Mouse (Mus musculus): ENCODE data around the gene Zcchc14.
"Not testable (repeated sequence)": the region's sequence is repeated elsewhere in the genome, so short reads cannot be mapped to it uniquely, and the experiment has no call there.

Zcchc14 gene

DNA sequence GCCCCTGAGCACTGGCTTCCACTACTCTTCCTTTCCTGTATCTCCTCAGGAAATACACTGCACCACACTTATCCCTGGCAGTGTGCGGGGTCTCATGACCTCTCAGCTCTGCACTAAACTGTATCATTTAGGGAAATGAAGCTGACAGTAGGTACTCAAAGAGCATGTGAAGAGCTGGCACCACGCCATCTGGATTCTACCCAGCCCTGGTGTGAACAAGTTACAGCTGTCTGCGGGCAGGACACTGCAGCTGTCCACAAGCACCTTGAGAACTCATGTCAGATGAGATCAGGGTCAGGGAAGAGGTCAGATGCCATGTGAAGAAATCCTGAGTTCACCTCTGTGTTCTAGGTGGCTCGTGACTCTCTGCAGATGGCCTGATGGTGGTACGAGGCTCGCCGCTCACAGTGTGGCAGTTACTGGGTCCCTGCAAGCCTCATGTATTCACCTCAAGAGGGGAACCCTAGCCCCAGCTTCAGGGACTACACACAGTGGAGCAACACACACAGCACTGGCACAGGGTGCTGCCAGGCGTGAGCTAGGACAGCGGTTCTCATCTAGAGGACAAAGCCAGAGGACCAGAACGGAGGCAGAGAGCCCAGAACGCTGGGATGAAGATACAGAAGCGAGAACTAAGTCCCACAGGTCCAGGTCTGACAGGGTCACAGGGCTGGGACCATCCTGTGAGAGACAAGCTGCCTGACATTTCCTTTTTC is 31.7 kb downstream of the Zcchc14 start:
- DNase-seq: peak; percentile 78 to 83

DNA sequence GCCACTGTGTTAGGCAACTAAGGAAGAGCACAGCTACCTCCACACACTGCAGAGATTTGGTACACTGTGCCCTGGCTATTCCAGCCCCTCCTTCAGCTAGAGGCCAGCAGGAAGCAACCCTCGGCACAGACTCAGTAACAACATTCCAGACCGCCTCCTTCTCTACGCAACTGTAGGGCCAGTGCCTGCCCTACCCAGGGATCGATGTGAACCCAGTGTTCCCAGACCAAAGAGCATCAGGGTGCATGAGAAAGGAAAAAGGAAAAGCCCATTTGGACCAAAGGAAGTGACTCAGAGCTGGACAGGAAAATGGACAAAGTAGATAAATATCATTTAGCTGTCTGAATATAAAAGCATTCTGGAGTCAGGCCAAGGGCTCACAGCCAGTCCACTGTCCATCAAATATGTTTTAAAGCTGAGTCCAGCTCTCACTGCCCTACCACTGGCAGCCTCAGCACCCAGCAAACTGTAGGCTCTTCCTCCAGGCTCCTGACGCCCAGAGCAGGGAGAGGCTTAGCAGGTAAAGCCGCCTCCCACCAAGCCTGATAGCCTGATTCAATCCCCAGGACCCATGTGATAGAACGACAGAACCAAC is 33.2 kb downstream of the Zcchc14 start:
- DNase-seq: peak; percentile 85 to 87

GRCm38 (mm10) chr8:121613419-121613818 is 39.3 kb downstream of the Zcchc14 start:
- DNase-seq: no peak

DNA sequence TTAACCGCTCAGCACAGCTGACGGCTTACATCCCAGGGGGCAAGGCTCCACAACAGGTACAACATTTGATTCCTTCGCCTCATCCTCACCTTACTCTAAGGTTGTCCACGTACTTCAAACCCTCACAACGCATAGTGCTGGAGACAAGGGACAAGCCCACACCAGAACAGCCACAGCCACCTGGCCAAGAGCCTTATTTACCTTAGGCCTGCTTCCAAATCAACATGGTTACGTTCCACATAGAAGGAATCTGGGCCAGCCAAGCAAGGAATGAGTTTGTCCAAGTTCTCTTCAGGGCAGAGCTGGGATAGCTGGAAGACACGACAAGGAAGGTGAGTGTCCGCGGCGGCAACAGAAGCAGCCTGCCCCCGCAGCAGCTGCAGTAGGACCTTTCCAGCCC is 42.8 kb downstream of the Zcchc14 start:
- no peak for DNase-seq

- DNase-seq: no peak
These were observed 43.5 kb downstream of the Zcchc14 start for GRCm38 (mm10) chr8:121609251-121609650.

- no peak for DNase-seq
These were observed 45.0 kb downstream of the Zcchc14 start for GRCm38 (mm10) chr8:121607661-121608060.

DNA sequence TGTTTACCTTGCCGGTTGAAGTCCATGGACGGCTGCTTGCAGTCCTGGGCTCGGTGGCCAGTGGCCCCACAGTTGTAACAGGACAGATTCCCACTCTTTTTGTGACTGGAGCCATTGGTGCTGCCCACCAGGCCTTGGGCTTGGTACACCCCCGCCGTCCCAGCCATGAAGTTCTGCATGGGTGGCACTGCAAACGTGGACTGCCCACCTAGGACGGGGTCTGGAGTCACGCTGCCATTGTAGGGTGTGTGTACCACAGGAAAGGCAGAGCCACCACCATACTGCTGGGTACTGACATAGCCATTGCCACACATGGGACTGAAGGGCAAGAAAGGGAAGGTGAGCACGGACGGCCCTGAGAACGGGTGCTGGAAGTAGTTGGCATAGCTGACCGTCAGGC is 48.9 kb downstream of the Zcchc14 start:
- no peak for DNase-seq

- peak; percentile 72 to 83 for DNase-seq
These were observed 49.8 kb downstream of the Zcchc14 start for GRCm38 (mm10) chr8:121602860-121603259.

DNA sequence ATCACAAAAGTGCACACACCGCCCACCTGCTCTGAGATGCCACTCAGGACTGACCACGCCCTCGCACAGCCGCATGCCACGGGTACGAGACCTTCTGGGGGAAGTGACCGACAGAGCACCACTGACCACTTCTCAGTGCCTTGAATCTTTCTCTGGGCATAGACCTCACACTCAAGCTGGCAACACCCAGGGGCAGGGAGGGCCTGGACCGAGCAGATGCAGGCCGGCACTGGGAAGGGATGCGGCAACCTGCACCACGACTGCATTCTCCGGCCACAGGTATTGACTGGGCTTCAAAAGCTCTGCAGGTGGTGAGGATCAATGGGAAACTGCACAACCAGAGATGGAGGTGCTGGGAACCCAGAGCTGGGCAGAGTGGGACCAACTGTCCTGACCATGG is 50.3 kb downstream of the Zcchc14 start:
- no peak for DNase-seq

DNA sequence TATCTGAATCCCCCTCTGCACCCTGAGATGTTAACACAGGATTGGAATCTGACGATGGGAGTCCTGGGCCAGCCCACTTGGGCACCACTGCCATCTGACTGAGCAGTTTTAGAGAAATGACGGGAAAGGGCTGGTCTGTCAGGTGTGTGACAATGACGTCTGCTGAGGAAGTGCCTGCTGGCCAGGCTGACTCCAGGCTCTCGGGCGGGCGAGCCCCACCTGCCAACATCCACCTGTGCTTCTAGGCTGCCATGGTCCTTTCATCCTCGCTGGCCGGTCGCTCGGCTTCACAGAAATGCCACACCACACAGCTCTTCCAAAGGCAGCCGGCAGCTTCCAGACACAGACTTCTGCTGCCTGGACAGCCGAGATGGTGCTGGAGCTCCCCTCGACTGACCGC is 52.9 kb downstream of the Zcchc14 start:
- no peak for DNase-seq

DNA sequence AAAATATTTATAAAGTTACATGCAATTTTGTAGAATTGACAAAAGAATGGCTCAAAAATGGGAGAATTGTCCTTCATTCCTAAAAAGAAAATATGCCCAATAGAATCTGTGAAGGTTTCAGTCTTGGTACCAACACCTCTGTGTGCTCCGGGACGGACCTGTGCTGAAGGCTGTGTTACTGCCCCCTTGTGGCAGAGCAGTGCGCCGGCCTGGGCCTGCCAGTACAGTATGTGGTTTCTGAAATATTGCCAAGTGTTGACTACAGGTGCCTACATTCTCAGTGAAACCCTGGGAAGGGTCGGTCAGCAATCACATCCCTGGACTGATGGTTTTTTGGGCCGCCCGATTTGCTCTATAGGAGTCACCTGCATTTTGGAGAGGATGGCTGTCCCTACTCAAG is 53.8 kb downstream of the Zcchc14 start:
- peak; percentile 85 to 90 for DNase-seq

- no peak for DNase-seq
These were observed 54.5 kb downstream of the Zcchc14 start for GRCm38 (mm10) chr8:121598190-121598589.

- DNase-seq: not testable (repeated sequence)
These were observed 55.2 kb downstream of the Zcchc14 start for GRCm38 (mm10) chr8:121597492-121597891.

- DNase-seq: peak in 1 of 2 experiments; percentile 54
These were observed 58.7 kb downstream of the Zcchc14 start for GRCm38 (mm10) chr8:121593983-121594382.

GRCm38 (mm10) chr8:121593293-121593692 is 59.4 kb downstream of the Zcchc14 start:
- DNase-seq: no peak

DNA sequence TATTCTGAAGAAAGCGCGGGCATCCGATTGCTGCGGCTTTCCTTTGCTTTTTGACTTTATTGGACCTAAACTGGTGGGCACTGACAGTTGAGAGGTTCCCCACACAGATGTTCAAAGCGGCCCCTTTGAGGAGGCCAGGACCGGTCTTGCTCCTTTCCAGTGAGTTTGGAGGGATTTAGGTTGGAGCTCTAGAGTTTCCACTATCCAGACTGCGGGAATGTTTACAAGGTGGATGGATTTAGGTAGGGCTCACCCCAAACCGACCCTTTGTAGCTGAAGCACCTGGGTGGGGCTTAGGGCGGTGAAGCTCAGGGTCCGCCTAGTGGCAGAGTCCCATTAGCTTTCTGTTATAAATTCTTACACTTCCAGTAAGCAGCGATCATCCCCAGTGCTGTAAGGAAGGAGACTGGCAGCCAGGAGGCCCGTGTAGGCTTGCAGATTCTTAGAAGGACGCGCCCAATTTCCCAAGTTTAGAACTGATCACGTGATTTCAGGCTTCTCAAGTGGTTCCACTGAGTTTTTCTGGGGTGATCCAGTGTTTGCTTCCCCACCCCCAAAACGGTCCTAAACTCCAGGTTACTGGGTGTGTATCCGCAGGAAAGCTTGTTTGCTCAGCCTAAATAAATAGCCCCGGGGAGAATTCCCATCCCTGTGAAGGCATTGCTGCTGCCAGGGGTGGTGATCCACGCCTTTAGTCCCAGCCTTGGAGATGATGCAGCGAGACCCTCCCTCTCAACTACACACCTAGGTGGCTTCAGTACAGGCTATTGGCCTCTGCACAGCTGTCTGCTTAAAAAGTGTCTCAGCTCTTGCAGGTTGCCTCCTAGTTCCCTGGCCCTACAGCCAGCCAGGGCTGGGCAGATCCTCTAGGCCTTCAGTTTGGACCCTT is 61.3 kb downstream of the Zcchc14 start:
- DNase-seq: peak in 1 of 2 experiments; percentile 42

DNA sequence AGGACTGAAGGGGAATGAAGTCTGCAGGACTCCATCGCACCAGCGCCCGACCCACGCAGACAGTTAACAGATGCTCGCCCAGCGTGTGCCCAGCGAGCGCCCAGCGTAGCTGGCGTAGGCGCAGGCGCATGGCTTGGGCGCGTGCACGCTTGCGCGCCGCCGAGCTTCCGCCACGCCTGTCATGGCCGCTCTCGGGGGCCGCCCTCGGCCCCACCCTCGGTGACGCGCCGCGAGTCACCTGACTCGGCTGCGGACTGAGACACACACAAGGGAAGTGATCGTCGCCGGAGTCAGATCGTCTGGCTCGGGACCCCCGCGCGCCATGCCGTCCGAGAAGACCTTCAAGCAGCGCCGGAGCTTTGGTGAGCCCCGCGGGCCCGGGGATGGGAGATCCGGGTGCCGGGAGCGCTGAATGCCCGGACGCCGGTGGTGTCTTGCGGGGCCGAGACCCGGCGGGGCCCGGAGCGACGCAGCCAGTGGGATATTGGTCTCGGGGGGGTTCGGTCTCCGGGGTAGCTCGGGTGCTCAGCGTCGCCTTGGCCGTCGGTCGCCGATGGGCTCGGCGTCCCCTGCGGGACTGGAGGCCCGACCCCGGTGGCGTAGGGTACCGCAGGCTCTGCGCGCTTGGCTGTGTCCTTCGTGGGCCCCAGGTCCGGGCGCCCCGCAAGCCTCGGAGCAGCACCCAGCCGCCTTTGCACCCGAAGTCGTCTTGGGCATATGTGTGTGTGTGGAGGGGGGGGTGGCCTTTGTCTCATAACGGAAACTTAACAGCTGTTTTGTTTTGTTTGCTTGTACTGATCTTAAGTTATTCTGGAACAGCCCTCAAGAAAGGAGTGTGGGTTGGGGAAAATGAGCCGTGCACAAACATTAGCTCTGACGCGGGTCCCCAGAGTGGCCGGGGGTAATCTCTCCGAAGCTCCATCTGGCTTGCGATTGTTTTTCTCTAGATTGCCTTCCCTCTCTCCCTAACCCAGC is 62.2 kb downstream of the Zcchc14 start, which contains the start of gene Map1lc3b:
Gene Map1lc3b, plus strand, starts transcription at position 159 of the 975 bp plus-strand sequence.
- DNase-seq: peak; percentile 92 to 95

DNA sequence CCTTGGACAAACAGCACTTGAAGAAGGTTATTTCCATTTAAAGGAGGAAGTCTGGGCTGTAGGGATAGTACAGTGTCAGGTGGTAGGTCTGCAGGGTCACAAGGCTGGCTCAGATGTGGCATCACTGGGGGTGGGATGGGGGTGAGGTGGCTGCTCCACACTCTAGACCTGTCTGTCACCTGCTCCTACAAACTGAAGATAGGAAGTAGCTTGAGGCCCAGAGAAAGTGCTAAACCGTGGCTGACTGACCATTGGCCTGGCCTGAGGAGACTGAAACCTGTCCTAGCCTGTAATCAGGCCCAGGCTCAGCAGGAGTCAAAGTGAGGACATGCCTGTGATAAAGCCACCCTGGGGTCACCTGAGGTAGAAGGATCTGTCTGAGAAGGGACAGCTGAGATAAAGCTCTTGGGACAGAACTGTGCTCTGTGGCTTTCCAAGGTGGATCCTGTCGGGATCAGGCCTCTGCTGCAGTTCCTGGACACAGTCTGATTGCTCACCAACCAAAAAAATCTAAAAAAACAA is 63.4 kb downstream of the Zcchc14 start:
- no peak for DNase-seq

DNA sequence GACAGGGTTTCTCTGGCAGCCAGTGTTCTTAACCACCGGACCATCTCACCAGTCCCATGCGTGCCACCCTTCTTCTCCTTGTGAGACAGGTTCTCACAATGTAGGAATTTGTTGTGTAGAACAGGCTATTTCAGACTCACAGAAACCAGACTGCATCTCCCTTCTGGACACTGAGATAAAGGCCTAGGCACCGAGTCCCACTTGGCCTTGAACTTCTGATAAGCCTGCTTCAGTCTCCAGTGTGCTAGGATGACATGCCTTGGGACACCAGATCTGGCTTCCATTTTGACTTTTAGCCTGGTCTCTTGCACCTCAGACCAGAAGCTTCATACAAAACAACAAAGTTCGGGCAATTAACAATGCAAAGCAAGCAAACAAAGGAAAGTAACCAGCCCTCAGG is 64.0 kb downstream of the Zcchc14 start:
- DNase-seq: no peak

DNA sequence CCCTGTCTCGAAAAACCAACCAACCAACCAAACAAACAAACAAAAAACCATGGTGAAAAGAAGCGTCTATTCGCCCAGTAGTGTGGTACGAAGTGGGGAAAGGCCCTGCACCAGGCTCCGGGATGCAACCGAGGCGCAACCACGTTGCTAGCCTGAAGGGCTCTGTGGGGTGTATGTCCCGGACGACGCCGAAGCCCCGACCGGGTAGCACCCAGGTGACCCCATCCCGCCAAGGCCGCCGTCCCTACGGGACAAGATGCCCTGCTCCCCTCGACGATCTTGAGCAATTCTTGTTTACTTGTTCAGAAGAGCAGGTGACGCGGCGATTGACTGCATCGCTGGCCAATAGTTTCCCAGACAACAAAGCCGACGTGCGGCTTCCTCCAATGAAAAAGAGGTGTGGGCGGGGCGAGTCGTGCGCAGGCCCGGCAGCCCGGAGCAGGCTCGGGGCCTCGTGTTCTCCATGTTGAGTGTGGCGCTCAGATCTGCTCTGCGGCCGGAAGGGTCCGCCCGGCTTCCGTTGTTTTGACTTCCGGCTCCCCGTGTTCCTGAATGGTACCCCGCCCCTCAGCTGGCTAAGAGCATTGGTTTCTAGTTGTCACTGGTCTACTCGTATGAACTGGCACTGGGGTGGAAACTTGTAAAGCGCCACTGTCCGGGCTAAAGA is 67.4 kb downstream of the Zcchc14 start:
- peak; percentile 100 for DNase-seq

- no peak for DNase-seq
These were observed 68.0 kb downstream of the Zcchc14 start for GRCm38 (mm10) chr8:121584730-121585129.
